Mouse (Mus musculus) gastrocnemius, postnatal 36 days (tissue): ENCODE measurements at regions not wholly inside any gene's neighbourhood (a gene's known extent, or its start where the extent isn't known, plus 50 kb on each side); places are given as distances from the start of the nearest gene placed in this dataset.

Source experiments
- DNase-seq, 2 experiments: peaks; one replicate each; pipeline ENCODE4 v3.0.0; 2022
- intact Hi-C: fragments of 180-260 bp; cut with DNase I; formaldehyde crosslinking; loops from one replicate; pipeline ENCODE4 v1.15.1; 2025

DNA sequence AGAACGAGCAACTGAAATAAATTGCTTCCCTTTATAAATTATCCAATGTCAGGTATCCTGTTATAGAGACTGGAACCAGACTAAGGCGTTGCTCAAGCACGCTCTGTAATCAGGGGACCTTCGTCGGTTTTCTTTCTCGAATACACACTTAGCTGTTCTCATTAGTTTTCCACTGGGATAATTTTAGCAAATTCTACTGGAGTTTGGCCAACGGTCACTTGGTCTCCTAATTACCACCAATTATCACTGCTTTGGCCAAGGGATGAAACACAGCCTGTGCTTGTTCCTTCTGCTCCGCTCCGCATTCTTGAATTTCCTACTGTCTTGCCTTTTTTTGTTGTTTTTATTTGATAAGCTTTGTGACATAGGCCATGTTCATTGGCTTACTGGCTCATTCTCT lies 191.1 kb upstream of the Topaz1 start:
- intact Hi-C loops = no loop called here
- DNase-seq = no peak

GRCm38 (mm10) chr9:122566060-122566459 lies 181.1 kb upstream of the Topaz1 start:
- DNase-seq = no peak
- intact Hi-C loops = no loop called here

DNA sequence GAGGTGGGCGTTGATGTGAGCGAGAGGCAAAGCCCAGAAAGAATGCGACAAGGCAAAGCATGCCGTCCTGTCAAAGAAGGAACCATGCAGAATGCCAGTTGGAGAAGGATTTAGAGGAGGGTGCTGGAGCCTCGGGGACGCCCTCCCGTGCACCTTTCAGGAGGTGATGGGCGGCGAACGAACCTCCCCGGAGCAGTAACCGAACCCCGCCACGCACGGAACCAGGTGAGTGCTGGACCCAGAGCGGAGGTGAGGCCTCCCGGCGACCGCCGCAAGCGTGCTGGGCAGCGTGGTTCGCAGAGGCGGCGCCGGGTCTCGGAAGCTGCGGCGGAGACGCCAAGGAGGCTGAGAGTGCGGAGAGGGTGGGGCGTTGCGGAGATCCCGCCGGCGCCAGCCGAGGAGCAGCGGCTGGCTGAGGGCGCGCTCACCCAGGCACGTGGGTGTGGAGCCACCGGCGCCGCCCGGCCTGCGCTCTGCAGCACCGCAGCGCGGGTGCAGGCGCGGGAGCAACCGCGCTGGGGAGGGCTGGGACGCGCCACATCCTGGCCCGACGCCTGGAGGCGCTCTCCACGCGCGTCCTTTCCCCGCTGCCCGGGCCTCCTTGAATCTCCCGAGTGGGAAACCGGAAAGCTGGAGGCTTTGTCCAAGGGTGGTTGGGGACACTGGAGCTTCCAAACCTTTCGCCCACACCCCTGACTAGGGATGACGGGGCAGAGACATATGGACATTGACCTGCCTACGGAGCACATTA lies 178.3 kb upstream of the Topaz1 start:
- intact Hi-C loops = no loop called here
- no peak for DNase-seq

DNA sequence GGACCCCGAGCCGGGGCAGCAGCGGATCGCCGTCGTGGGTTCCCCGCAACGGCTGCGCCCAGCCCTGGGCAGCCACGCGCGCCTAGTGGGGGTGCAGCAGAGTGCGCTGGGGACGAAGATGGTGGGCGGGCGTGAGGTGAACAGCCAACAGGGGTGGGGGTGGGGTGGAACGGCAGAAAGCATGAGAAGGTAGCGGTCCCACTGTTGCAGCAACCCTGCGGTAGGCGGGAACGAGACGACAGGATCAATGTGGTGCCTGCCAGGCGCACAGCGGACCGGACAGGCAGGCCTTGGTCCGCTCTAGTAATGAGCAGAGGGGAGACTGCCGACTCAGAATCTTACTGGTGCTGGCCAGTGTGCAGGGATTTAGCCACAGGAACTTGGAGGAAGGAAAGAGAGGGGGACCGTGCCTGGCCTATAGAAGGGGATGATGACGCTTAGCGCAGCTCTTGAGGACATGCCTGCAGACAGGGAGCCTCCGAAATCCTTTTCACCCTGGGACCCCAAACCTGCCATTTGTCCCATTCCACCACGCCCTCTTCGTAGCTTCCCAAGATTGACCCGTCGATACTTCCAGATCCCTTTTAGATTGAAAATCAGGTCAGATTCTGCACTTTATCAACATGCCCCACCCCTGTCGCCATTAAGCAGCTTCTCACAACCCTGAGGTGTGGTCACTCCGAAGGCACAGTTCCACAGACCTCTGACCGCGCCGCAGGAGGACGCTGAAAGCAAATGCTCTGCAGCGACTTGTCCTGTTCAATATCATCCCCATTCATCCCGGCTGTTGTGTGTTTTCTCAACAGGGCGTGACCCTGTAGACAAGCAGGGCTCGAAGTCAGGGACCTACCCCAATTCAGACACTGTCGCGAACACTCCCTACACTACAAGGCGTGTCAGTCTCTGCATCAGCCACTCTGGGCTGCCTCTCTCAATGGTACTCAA lies 177.4 kb upstream of the Topaz1 start:
- DNase-seq = no peak
- intact Hi-C loops = no loop called here

- intact Hi-C loops = no loop called here
- DNase-seq = no peak
Observed at GRCm38 (mm10) chr9:122571001-122571400, 176.1 kb upstream of the Topaz1 start.

GRCm38 (mm10) chr9:122571402-122572059 lies 175.6 kb upstream of the Topaz1 start:
- intact Hi-C loops = no loop called here
- no peak for DNase-seq

DNA sequence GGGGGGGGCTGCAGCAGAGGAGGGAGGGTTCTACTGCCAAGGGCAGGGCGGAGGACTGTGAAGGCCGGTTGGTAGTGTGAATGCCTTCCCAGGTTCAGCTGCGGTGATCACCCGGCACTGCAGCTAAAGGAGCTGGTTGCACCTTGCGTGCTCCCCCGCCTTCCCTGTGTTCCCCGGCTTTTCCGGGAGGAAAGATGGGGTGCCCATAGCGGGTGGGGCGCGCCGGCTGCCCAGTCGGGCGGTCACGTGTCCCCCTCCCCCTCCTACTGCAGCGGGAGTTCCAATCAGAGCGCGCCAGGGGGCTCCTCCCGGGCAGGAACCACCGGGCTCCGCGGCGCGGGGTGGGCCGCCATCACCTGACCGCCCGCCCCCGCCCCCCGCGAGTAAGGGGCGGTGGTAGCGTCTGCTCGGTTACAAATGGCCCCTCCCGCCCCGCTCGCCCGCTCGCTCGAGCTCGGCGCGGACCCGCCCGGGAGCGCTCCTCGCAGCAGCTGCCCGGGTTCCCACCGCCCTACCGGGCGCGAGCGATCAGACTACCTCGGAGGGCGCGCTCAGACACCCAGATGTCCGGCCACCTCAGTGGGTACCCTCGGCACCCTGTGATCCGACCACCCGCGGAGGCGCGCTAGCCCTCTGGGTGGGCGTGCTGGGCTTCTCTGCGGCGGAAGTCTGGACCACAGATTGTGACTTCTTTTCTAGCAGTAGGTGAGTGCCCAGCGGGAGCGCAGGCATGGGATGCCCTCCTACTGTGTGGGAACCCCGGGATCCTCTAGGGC lies 174.9 kb upstream of the Topaz1 start:
- DNase-seq = no peak
- intact Hi-C loops = no loop called here

GRCm38 (mm10) chr9:122572836-122573267 lies 174.3 kb upstream of the Topaz1 start:
- DNase-seq = no peak
- intact Hi-C loops = no loop called here

DNA sequence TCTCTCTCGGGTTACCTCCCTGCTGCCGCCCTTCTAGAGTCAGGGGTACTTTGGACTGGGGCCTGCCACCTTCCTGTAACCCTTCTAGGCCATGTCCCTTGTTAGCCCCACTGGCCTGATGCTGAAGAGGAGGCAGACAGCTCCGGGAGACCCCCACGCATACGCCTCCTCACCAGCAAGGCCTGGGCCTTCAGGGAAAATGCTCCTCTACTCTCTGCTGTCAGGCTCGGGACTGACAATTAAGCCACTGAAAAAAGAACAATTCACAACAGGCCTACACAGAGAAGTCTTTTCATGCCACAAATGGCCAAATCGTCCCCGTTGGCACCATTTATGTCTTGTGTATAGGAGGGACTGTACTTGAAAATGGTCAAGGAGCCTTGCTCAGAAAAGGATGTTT lies 161.9 kb upstream of the Topaz1 start:
- no peak for DNase-seq
- intact Hi-C loops = no loop called here

GRCm38 (mm10) chr9:122586421-122586820 lies 160.7 kb upstream of the Topaz1 start:
- intact Hi-C loops = no loop called here
- DNase-seq = no peak

- no peak for DNase-seq
- intact Hi-C loops = no loop called here
Observed at GRCm38 (mm10) chr9:122586986-122587385, 160.2 kb upstream of the Topaz1 start.

GRCm38 (mm10) chr9:122588246-122588645 lies 158.9 kb upstream of the Topaz1 start:
- DNase-seq = no peak
- intact Hi-C loops = no loop called here

GRCm38 (mm10) chr9:122592820-122593615 lies 154.1 kb upstream of the Topaz1 start:
- no peak for DNase-seq
- intact Hi-C loops = no loop called here

GRCm38 (mm10) chr9:122595120-122595943 lies 151.8 kb upstream of the Topaz1 start:
- intact Hi-C loops = no loop called here

DNA sequence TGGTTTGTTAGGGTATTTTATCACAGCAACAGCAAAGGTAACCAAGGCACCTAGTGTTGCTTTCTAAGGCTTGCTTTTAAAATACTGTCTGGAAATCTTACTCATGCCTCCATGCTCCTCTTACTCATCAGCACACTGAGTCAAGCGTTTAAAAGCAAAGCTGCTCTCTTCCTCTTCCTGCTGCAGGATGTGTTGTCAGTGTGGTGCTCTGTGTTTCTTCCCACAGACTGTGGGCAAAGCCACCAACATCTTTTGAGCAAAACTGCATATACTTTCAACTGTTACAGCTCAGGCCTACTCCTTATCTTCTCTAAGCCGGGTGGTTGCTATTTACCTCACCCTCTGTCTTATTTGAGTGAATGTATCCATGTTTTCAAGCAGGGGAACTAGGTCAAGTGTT lies 144.0 kb upstream of the Topaz1 start:
- intact Hi-C loops = no loop called here
- DNase-seq = no peak

More at GRCm38 (mm10) chr9:122595120-122595943, 151.8 kb upstream of the Topaz1 start:
- no peak for DNase-seq

GRCm38 (mm10) chr9:122609616-122610015 lies 137.5 kb upstream of the Topaz1 start:
- intact Hi-C loops = no loop called here
- no peak for DNase-seq

DNA sequence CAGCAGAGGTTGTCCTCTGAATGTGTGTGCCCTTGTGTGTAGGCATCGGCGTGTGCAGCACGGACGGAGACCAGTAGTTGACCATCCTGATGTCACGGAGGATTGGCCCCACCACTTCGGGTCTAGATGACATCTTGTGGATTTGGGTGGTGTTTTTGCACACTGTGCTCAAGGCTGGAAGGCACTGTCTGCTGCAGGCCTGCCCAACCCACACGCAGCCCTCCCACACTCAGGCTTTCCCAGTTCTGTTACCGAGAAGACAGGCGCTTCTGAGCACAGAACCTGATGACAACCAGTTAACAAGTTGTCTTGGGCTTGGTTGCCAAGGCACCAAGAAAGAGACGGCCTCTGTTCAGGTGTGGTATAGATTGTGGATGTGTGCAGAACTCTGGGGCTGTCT lies 136.2 kb upstream of the Topaz1 start:
- intact Hi-C loops = no loop called here
- DNase-seq = no peak

- intact Hi-C loops = loop anchor here (5.0 kb wide), 2 partner anchors 73 to 113 kb away; no protein-coding TSS in a partner anchor
- no peak for DNase-seq
Observed at GRCm38 (mm10) chr9:122614579-122615252, 132.4 kb upstream of the Topaz1 start.
